Mouse (Mus musculus): ENCODE measurements around the gene Usp29. TPM values are rescaled to one million over a fixed set of nuclear protein-coding genes. Genes with fewer than 3 reads are reported as not detected.
A peak's percentile ranks its signal among the peaks of the same experiment; 100 is the strongest.
"Not testable (repeated sequence)": the region's sequence is repeated elsewhere in the genome, so short reads cannot be mapped to it uniquely, and the experiment has no call there.

The Usp29 gene
- total RNA-seq, 2 experiments from 2014 or later, result 28.8 to 29.5 TPM

DNA sequence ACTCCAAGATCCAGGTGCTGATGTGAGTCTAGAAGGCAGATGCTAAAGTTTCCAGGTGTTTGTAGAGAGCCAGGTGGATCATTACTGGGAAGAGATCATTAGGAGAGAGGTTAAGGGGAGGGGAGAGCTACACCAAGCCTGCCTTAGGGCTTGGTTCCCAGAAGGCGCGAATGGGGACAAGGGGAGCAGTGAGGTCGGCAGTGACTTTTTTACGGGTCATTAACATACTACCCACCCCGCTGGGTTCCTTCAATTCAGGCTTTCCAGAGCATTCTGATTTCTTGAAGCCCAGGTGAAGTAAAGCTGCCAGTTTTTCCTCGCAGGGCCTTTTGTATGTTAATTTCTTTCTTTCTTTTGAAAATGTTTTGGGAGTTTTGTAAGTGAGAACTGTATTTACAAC lies 29.8 kb downstream of the Usp29 start:
- no peak for DNase-seq (ENCODE audit: extremely low spot score in 1 of 2, low spot score in 1 of 2)

DNA sequence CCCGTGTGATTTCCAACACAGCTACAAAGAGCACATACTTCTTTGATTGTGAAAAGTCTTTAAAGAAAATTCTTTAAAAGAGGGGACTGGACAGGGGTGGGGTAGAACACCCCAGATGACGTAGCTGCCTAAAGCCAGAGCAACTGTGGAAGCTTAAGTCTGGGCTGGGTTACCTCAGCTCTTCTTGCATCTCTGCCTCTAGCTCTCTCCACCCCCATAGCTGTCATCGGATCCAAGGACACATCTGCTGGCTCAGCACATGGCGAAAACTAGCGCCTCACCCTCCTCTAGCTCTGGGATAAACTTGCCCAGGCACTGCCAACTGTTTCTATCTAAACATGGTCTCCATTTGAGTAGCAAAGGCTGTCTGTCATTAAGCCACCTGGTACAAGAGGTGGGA lies 34.9 kb downstream of the Usp29 start:
- no peak for DNase-seq (ENCODE audit: extremely low spot score in 1 of 2, low spot score in 1 of 2)

DNA sequence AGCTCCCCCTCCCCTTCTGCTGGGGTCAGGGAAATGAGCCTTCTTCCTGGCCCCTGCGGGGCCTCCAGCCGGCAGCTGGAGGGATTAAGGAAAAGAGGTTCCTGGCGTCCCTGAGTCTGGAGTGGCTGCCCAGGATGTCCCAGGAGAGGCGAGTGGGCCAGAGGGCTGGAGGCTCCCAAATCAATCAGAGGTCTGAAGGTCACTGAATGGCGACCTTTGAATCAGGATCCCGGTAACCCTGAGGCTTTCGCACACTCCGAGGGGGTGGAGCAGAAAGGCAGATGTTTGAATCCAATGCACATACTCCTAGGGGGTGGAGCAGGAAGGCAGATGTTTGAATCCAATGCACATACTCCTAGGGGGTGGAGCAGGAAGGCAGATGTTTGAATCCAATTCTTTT lies 39.9 kb downstream of the Usp29 start:
- no peak for DNase-seq (ENCODE audit: extremely low spot score in 1 of 2, low spot score in 1 of 2)

DNA sequence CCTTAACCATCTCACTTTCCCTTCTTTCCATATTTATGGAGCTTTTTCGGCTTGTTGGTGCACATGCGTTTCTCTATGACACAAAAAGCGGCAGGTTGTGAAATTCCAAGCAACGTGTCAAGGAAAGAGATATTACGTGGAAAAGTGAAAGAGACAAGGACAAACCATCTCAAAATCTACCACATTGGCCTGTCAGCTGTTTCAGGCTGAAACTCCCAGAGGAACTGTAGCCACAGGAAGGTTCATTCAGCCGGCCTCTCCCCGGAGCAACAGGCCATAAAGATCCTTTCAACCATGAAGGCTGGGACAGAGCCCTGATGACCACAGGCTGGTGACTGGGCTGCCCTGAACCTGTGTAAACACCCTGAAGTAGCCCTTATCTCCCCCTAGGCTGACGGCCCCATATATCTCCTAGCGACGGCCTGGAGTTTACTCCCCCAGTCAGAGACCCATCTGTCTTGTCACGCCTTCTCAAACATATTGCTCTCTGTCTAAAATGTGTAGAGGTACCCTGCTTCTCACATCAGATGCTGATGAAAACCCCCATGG lies 43.6 kb downstream of the Usp29 start:
- DNase-seq (ENCODE audit: extremely low spot score in 1 of 2, low spot score in 1 of 2), result not testable (repeated sequence)

DNA sequence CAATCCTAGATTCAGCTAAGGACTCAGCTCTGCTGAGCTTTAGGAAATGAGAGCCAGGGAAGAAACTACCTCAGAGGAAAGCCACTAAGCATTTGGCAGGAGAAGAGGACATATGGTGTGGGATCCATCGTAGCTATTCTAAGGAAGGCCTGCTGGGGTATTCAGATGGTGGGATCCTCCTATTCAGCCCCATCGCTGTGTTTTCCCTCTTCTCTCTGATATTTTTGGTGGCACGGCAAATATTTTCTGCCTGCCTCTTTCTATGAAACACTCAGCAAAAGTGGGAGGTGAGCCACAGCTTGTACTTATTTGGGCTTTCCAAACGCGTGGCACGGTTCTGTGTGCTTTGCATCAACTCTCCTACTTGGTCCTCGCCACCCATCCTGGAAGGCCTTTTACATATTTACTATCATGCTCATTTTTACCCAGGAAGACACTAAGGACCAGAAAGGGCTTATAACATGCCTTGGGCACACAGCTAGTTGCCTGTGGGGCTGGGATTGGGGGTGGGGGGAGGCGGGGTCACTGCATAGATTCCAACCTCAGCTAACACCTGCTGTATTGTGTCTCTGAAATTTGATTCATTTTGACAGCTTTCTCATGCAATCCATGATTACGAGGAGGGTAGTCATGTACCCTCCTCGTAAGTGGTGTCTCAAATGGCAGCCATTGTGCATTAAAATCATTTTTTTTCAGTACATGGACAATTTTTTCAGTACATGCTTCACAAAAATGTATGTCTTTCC lies 46.1 kb downstream of the Usp29 start:
- peak; percentile 8 to 21 for DNase-seq (ENCODE audit: extremely low spot score in 1 of 2, low spot score in 1 of 2)

DNA sequence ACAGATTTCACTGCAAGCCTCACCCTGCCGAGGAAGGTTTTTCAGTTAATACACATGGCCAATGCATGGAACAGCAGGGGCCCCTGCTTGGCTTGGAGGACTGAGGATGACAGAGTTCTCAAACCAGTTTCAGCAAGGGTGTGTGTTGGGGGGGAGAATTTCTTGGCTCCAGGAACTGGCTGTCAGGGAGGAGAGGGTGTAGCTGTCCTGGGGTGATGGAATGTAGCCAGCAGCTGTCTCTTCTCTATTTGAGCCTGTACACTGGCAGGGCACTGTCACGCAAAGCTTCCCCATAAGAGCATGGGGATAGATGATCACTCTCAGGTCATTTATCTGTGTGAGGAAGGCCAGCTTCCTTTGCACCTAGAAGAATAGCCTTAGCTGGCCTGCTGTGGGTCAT lies 46.7 kb downstream of the Usp29 start:
- DNase-seq (ENCODE audit: extremely low spot score in 1 of 2, low spot score in 1 of 2), result no peak

DNA sequence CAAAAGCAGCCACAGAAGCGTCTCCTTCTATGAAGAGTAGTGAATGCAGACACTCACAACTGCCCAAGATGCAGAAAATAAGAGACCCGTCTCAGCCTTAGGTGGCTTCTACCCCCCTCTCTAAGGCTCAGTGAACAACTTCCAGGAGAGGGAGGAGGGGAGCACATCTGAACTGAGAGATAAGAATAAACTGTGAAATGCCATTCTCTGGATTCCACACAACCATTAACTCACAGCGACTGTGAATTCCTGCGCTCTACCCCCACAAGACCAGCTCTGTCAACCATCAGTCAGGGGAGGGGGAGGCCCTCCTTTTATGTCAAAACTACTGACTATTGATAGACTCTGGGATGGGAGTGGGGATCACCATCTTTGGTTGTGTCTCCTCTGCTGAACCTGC lies 47.3 kb downstream of the Usp29 start:
- no peak for DNase-seq (ENCODE audit: extremely low spot score in 1 of 2, low spot score in 1 of 2)

DNA sequence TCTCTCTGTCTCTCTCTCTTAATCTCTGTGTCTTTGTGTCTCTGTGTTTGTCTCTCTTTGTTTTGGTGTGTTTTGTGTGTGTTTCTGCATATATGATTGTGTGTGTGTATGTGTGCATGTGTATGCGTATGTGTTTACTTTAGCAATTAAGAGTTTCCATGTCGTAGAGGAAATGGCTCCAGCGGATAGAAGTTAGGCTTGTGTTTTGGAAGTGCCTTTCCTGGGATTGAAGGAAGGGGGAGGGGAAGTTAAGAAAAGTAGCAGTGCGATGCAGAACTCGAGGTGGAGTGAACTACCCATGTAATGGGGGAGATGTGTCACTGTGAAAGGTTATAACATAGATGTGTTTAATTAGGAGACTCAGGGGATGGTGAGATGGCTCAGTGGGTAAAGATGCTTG lies 48.8 kb downstream of the Usp29 start:
- DNase-seq (ENCODE audit: extremely low spot score in 1 of 2, low spot score in 1 of 2), result no peak

DNA sequence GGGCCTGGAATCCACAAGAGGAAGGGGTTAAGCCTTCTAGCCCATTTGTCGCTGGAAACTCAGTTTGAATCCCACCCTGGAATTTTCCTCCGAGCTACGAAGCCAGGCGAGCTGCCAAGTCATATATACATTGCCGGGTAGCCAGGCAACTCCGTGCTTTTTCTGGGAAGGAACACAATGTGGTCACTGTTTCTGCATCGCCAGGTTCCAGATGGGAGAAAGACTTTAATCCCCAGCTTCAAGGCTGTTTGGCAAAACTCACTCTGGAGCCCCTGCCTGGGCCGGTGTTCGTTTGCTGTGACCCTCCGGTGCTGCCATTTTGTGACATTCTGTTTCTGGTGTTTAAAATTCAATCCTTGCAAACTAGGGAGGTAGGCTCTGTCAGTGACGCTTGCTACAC lies 51.2 kb downstream of the Usp29 start:
- DNase-seq (ENCODE audit: extremely low spot score in 1 of 2, low spot score in 1 of 2), result no peak

DNA sequence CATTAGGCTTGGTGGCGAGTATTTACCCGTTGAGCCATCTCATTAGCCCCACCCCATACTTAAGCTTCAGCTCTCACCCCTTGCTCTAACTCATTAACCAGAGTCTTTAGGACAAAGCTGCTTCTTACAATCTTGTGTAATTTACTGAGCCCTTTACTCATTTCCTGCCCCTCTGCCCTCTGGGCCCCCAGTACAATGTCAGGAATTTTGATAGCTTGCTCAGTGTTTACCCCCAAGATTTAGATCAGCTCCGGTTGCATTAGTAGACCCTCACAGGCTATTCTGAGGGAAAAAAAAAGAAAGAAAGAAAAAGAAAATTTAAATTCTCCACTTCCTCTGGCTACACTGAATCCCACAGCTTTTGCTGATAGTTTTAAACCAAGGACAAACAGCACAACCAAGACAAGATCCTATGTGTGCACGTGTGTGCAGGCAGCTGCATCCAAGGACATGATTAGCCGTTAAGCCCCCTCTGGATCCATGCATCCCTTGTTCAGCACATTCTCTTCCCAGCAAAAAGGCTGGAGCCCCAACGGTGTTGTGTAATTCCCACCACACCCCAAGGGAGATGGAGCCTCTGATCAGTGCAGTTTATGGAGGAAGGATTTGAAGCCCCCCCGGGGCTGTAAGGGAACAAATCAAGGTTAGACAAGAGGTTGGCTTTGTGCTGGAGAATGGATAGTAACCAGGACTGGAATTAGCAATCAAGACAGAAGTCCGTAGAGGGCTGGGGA lies 54.1 kb downstream of the Usp29 start:
- DNase-seq (ENCODE audit: extremely low spot score in 1 of 2, low spot score in 1 of 2), result no peak

DNA sequence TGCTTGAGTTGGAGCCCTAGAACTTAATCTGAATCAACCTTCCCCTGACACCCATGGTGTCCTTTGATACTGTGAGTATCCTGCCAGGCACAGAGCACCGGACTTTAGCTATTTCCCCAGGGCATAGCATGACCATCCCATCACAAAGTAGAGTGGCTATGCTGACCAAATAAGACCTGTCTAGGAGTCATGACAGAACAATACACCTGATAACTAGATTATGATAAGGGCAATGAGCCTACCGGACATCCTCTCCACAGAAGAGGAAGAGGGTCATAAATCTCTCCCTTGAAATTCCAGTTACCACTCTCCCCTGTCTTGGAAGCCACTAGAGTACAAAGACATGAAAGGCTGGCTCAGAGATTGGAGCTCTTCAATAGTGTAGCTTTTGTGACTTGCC lies 56.6 kb downstream of the Usp29 start:
- DNase-seq (ENCODE audit: extremely low spot score in 1 of 2, low spot score in 1 of 2), result no peak

DNA sequence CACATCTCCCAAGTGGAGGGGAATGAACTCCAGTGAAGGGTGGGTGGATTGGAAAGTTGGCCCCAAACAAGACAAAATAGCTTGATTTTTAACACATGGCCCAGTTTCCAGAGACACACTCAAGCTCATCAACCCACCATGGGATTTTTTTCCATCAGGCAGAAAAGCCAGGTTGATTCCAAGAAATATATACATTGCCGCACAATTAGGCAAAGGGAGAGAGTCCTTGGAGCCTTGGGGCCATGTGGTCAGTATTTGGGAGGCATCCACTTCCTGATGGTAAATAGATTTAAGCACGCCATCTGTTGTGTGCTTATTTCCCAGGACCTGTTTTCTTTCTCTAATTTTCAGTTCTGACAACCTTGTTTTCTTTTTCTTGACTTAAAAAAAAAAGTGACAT lies 57.7 kb downstream of the Usp29 start:
- DNase-seq (ENCODE audit: extremely low spot score in 1 of 2, low spot score in 1 of 2), result no peak

DNA sequence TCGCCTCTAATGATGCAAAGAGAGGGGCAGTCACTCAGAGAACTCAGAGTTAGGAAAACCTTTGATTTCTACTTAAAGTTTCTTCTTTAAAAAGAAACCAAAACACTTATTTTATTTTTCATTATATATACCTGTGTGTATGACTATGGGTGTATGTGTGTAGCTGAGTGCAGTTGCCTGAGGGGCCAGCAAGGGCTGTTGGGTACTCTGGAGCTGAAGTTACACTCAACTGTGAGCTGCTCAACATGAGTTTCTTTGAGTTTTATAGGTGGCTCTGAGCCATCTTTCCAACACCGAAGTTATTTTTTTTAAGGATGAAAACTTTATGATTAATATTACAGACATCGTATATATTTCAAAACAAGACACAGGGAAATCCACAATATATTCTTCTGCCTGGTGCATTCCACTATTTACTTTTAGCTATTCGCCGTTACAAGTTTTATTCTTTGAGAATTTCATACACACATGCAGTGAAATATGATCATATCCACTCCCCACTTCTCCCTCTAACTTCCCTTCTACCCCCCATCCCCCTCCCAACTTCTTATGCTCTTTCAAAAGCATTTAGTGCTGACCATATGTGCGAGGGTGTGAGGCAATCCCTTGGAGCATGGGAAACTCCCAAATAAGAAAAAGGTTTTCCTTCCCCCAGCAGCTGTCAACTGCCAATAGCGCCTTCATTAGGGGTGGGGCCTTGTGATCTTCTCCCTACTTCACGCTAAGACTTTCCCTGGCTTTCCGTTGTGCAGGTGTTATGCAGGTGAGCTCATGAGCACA lies 61.1 kb downstream of the Usp29 start:
- no peak for DNase-seq (ENCODE audit: extremely low spot score in 1 of 2, low spot score in 1 of 2)

DNA sequence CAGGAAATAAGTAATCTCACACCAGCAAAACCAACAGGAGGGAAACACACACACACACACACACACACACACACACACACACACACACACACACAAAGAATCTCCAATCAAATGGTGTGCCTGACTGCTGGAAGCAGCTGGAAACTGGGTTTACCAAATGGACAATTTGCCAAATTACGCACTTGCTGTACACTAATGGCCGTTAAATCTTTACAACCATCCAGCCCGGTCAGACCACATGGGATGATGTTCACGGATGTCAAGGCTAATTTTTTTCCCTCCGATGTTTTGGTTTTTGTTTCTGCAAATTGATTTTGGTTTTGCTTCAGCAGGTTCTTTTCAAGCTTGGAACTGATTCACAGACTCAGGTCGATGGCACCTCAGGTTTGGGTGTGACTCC lies 62.9 kb downstream of the Usp29 start:
- DNase-seq (ENCODE audit: extremely low spot score in 1 of 2, low spot score in 1 of 2), result no peak

DNA sequence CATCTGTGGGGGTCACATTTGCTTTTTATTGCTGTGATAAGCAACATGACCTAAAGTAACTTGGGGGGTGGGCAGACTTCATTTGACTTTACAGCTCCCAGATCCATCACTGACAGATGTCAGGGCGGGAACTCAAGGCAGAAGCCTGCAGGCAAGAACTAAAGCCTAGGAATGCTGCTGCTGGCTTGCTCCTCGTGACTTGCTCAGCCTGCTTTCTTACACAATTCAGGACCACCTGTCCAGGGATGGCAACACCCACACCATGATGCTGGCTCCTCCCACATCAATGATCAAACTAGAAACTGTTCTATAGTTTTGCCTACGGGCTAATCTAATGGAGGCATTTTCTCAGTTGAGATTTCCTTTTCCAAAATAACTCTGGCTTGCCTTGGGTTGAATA lies 63.4 kb downstream of the Usp29 start:
- no peak for DNase-seq (ENCODE audit: extremely low spot score in 1 of 2, low spot score in 1 of 2)

DNA sequence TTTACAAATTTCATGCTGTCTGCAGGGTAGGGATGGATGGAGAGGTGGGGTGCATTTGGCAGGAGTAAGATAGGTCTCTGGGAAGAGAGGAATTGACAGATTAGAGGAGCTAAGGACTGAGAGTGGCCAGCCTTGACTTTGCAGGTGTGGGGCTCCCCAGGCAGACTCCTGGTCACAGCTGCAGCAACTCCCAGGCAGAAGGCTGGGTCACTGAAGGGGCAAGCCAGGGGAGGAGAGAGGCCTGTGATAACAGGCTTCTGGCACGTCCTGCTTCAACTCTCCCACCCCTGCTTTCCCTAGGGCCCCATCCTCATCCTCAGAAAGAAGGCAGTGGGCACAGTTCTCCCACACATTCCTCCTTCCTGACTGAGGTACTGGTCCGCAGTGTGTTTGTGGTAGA lies 67.0 kb downstream of the Usp29 start:
- no peak for DNase-seq (ENCODE audit: extremely low spot score in 1 of 2, low spot score in 1 of 2)

DNA sequence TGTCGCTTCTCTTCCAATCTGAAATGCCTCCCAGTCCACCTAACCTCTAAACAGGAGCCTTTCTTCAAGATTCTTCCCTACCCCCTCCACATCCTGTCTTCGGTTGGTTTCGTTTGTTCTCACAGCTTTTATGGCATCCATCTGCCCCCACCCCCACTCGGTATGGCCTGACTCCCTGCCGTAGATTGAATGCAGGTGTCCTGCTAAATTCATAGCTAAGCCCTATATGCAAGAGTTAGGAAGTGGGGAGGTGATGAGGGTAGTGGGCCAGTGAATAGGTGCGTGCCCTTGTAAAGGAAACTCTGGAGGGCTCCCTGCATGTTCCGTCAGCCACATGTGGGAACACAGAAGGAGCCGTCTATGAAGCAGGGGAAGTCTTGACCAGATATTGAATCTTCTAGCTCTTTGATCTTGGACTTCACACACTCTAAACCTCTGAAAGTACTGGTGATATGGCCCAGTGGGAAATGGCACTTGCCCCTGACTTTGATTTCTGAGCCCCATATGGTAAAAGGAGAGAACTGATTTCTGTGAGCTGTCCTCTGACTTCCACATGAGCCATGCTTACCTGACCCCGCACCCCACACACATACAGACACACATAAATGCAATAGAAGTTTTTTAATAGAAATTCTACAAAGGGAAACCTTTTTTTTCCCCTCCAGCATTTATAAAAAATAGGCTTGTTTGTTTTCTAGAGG lies 68.9 kb downstream of the Usp29 start:
- DNase-seq (ENCODE audit: extremely low spot score in 1 of 2, low spot score in 1 of 2), result no peak

DNA sequence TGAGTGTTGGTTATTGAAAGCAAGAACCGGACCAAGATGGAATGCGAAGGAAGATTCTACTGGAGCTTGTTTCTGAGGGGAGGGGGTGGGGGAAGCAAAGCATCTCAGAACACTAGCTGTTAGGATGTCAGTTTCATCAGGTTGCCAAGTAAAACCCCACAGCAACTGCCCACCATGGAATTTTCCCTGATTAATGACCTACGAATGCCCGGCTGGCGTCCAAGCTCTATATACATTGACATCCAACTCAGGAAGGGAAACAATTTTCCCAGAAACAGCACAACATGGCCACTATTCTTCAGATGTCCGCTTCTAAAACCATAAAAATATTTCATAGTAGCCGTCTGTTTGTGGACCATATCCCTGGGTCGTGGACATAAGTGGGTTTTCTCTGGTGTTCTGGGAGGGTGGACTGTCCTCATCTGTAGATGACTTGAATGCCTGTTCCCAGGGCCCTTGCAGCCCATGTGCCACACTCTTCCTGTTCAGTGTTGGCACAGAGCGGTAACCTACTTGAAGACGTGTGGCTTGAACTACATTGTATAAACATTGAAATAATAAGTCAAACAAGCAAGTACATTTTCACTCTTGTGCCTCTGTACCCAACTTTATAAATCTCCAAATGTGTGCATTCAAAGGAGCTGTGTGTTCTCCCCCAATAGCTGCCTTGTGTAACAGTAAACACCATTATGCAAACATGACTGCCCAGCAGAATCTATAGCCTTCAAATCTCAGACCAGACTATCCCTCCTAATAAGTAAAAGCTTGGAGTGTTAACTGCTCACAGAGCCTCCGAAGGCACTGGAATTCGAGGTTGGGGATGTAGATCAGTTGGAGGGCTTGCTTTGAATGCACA lies 70.4 kb downstream of the Usp29 start:
- DNase-seq (ENCODE audit: extremely low spot score in 1 of 2, low spot score in 1 of 2), result no peak

DNA sequence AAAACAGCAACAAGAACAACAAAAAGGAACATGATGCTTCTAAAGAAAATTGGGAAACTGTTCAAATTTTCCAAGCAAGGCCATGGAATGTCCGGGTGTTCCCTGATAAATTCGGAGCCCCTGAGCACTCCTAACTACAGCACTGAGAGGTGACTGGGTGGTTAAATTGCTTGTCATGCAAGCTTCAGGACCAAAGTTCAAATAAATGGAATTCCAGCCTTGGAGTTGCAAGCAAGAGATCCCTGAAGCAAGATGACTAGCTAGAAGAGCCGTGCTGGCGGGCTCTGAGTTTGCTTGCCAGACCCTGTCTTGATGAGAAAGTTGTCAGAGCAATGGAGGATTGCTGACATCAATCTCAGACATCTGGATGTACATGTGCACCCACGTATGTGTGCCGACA lies 71.3 kb downstream of the Usp29 start:
- DNase-seq (ENCODE audit: extremely low spot score in 1 of 2, low spot score in 1 of 2), result no peak

DNA sequence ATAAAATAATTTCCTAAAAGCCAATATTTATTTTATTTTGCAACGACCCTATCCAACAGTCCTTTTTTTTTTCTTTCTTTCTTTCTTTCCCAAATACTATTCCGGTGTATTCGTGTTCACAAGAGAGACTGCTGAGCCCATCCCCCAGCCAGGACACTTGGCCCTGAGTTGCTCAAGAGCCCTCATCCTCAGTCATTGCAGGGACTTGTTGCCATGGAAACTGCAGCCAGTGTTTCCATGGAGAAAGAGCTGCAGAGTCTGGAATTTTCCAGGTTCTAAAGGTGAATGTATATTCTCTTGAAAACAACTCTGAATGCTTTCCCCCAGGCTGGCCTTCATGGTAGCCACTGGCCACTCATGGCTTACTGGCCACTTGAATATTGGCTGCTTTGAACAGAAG lies 80.2 kb downstream of the Usp29 start:
- DNase-seq (ENCODE audit: extremely low spot score in 1 of 2, low spot score in 1 of 2), result peak in 1 of 2 experiments; percentile 15

Data from layer of hippocampus, postnatal 25 days (tissue).